Mouse (Mus musculus): ENCODE measurements around the gene Nfx1.

DNA sequence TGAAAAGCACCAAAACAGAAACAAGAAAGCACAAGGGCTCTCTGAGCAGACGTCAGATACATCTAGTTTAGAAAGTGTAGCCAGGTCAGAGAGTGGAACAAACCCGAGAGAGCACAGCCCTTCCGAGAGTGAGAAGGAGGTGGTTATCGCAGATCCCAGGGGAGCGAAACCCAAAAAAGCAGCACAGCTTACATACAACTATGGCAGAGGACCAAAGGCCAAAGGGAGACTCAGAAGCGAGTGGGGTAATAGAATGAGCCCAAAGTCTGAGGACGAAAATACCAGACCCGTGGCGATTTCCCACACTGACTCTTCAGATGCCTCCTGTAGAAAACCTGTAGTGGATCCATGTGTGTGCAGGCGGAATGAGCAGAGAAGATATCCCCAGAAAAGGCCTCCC lies 5.9 kb downstream of the Nfx1 start:
- TF ChIP-seq POLR2A (IDR thresholded peaks at IDR 0.05; ENCODE audit: low read depth, low read length) = no peak
- TF ChIP-seq CTCF (IDR thresholded peaks at IDR 0.05; ENCODE audit: extremely low read depth, insufficient read depth, insufficient read length, insufficient replicate concordance) = no peak

Measured in spleen, adult 2 months (tissue).